Mouse (Mus musculus) midbrain, embryonic 14.5 days (tissue): ENCODE data around the gene Fyn. TPM values are rescaled to one million over a fixed set of nuclear protein-coding genes. Genes with fewer than 3 reads are reported as not detected.
A peak's percentile ranks its signal among the peaks of the same experiment; 100 is the strongest.

Source experiments
- ATAC-seq: fragments of 200-750 bp; cut with Nextera tagmentation; 2 replicates; pipeline ENCODE4 v1.8.0; 2017; ENCODE audit warnings: moderate number of reproducible peaks, moderate library complexity; ENCODE audit not compliant: low FRiP score, low TSS enrichment
- DNase-seq: peaks from one replicate; pipeline ENCODE4 v3.0.0-alpha.2; 2015
- H3K27ac ChIP-seq: fragments of 300-500 bp; sonication (generic); replicated peaks from 2 replicates; pipeline ENCODE4 v1.5.1; 2014; ENCODE audit warnings: mild to moderate bottlenecking, low read depth, low read length, moderate library complexity
- H3K27me3 ChIP-seq: fragments of 300-500 bp; sonication (generic); 2 replicates; pipeline ENCODE4 v1.6.1; 2014; ENCODE audit warnings: low read length, control low read depth, mixed read lengths; ENCODE audit not compliant: control insufficient read depth, insufficient read depth
- H3K36me3 ChIP-seq: fragments of 300-500 bp; sonication (generic); 2 replicates; pipeline ENCODE4 v1.6.1; 2014; ENCODE audit warnings: low read length, control low read depth; ENCODE audit not compliant: control insufficient read depth, insufficient read depth
- H3K4me1 ChIP-seq: fragments of 300-500 bp; sonication (generic); 2 replicates; pipeline ENCODE4 v1.6.1; 2014; ENCODE audit warnings: mild to moderate bottlenecking, antibody characterized with exemption, low read length, control low read depth; ENCODE audit not compliant: control insufficient read depth, insufficient read depth
- H3K4me2 ChIP-seq: fragments of 300-500 bp; sonication (generic); 2 replicates; pipeline ENCODE4 v1.6.1; 2014; ENCODE audit warnings: mild to moderate bottlenecking, low read length, moderate library complexity
- H3K4me3 ChIP-seq: fragments of 300-500 bp; sonication (generic); replicated peaks from 2 replicates; pipeline ENCODE4 v1.5.1; 2014; ENCODE audit warnings: low read depth, low read length
- H3K9ac ChIP-seq: fragments of 300-500 bp; sonication (generic); replicated peaks from 2 replicates; pipeline ENCODE4 v1.6.1; 2014; ENCODE audit warnings: mild to moderate bottlenecking, low read length, moderate library complexity
- H3K9me3 ChIP-seq: fragments of 300-500 bp; sonication (generic); 2 replicates; pipeline ENCODE4 v1.6.1; 2016; ENCODE audit warnings: low read length, control low read depth, mixed read lengths; ENCODE audit not compliant: control insufficient read depth
- WGBS: fragments of 180-500 bp; shearing (Covaris S2); extraction: QIAGEN DNeasy Blood & Tissue Kit; methylation state at CpG from one replicate; pipeline ENCODE4 v1.1.7; 2014; 5-methylcytosine and 5-hydroxymethylcytosine counted together
- polyA plus RNA-seq: library from polyadenylated mRNA; unstranded; fragments of >200 nt; fragmentation: Nextera tagmentation; extraction: Ambion mirVana; gene quantifications from 2 replicates; pipeline ENCODE4 v1.2.1, GENCODE M21; 2014

Gene Fyn
- polyA plus RNA-seq, 1 experiment from 2014 or later, result 90.8 TPM

DNA sequence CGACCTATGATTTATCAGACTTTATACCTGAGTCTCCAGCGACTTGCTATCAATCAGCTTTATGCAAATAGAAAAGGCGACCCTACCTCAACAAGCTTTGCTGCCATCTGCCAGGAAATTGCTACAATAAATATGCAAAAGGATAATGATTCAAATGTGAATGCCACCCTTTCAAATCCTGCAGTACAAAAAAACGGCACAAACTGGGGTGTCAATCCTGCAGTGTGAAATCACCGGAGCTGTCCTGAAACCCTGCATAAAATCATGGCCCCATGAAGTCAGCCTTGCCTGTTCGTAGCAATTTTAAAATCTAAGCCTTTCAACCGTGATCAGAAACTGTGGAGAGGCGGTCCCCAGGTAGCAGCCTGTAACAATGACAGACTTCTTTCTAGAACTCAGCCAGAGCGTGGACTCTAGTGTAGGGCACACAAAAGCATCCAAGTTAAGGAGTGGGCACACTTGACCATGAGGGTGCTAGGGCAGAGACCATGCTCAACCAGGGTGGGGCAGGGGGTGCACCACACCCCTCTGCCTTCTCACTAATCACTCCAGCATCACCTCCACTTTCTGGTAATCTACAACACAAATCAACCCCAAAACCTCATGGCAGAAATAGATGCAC lies 203.5 kb downstream of the Fyn start:
- 17% methylated on average over 9 of the region's 9 CpGs for WGBS
- DNase-seq (peak; percentile 59), ATAC-seq (peak; percentile 42; the same call in 1 of the 2 replicates)
- no peak overlapping the region; the same call in 1 of the 2 replicates for H3K9ac ChIP-seq
- H3K4me1 ChIP-seq, result peaks cover 33% of the 10 kb centered on the region
- peaks cover under 1% of the 10 kb centered on the region; the same call in 1 of the 2 replicates for H3K36me3 ChIP-seq
- no peak overlapping the region for H3K4me3 ChIP-seq
- peak overlapping the region; percentile 85 for H3K27ac ChIP-seq
- H3K9me3 ChIP-seq, result no peaks in the 10 kb centered on the region
- H3K4me2 ChIP-seq, result 0 out of 2 replicates have a peak overlapping the region, but pooled peaks have one; percentile 6
- no peaks in the 10 kb centered on the region for H3K27me3 ChIP-seq

DNA sequence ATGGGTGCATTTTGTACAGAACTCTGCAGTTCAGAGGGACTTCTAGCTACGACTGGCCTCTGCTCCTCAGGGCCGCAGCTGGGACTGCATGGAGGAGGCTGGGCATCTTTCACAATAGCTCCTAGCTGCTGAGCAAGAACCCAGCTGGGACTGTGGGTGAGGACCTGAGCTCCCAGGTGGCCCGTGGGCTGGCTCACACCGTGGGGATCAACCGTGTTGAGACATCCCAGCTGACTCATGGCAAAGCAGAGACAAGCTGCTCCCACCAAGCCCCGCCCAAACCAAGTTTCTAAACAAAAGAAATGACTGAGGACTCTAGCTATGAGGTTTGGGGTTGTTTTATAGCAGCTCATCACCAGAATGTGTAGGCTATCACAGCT lies 204.0 kb downstream of the Fyn start:
- peak overlapping the region; percentile 85 for H3K27ac ChIP-seq
- no peak overlapping the region; the same call in 1 of the 2 replicates for H3K9ac ChIP-seq
- peak; percentile 25; the same call in 1 of the 2 replicates for ATAC-seq
- DNase-seq, result no peak
- H3K9me3 ChIP-seq, result no peaks in the 10 kb centered on the region
- H3K27me3 ChIP-seq, result no peaks in the 10 kb centered on the region
- no peak overlapping the region for H3K4me3 ChIP-seq
- 30% methylated on average over 6 of the region's 6 CpGs for WGBS
- no peak overlapping the region for H3K4me2 ChIP-seq
- H3K36me3 ChIP-seq, result no peaks in the 10 kb centered on the region
- H3K4me1 ChIP-seq, result peaks cover 33% of the 10 kb centered on the region

DNA sequence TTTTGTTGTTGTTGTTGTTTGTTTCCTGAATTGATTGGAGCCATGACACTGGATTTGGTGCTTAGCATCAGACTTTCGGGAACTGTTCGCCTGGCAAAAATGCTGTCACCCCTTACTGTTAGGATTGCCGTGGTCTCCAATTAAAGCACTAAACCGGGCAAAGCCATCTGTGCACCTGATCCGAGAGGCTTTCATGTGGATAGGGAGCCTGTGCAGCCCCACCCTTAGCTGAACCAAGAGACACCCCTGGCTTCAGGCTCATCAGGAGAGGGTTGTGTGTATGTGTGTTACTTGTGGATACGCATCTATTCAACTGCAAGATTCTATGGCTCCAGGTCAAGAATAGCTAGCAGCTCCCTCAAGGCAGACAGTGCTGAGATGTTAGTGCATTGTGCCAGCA lies 207.8 kb downstream of the Fyn start:
- peaks cover 16% of the 10 kb centered on the region for H3K4me1 ChIP-seq
- H3K9me3 ChIP-seq, result no peaks in the 10 kb centered on the region
- H3K4me3 ChIP-seq, result no peak overlapping the region
- no peaks in the 10 kb centered on the region for H3K36me3 ChIP-seq
- ATAC-seq, result no peak
- H3K9ac ChIP-seq, result no peak overlapping the region
- H3K27ac ChIP-seq, result no peak overlapping the region
- H3K4me2 ChIP-seq, result no peak overlapping the region
- 80% methylated on average over 6 of the region's 6 CpGs for WGBS
- no peak for DNase-seq
- no peaks in the 10 kb centered on the region for H3K27me3 ChIP-seq

DNA sequence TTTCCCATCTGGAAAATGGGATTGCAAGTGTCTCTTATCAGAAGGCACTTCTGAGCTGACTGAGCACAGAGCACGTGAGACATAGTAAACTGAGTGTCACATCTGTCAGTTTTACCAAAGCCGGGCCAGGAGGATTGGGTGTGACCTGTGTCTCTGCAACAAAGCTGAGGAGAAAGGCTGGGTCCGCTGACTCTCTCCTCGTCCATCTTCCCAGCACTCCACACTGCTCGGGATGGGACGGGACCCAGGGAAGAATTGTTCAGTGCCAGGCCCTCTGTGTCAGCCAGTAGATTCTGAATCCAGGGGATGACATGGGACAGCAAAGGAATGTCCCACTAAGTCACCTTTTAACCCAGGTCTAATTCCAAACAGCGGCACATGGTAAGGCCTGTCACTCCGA lies 211.8 kb downstream of the Fyn start:
- WGBS, result 70% methylated on average over 8 of the region's 8 CpGs
- no peak for ATAC-seq
- H3K4me2 ChIP-seq, result no peak overlapping the region

DNA sequence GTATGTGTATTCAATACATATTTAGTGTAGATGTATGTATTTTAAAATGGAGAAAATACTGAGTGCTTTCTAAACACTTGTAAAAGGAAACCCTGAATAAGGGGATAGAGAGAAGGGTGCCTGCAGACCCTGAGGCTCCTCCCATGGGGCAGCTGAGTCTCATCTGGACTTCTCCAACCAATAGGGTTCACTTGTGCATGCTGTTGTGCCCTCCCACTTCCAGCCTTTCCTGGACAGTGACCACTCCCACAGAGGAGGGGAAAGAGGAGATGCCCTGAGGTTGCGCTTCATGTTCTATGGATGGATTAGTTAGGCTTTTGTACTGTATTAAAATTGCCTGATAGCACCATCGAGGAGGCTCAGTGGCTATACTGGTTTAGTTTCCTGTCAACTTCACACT lies 213.7 kb downstream of the Fyn start:
- Histone ChIP-seq H3K9me3 (no peaks in the 10 kb centered on the region), H3K27ac (no peak overlapping the region), H3K9ac (no peak overlapping the region), H3K36me3 (no peaks in the 10 kb centered on the region), H3K4me3 (no peak overlapping the region), H3K4me1 (peaks cover 7% of the 10 kb centered on the region), H3K27me3 (no peaks in the 10 kb centered on the region), H3K4me2 (no peak overlapping the region)
- ATAC-seq, result no peak
- 73% methylated on average over 2 of the region's 2 CpGs for WGBS
- no peak for DNase-seq

More for the DNA sequence above, 211.8 kb downstream of the Fyn start:
- H3K9me3 ChIP-seq, result no peaks in the 10 kb centered on the region
- no peak overlapping the region for H3K27ac ChIP-seq
- H3K27me3 ChIP-seq, result no peaks in the 10 kb centered on the region
- no peak overlapping the region for H3K4me3 ChIP-seq
- no peak overlapping the region for H3K9ac ChIP-seq
- H3K4me1 ChIP-seq, result no peaks in the 10 kb centered on the region
- no peaks in the 10 kb centered on the region for H3K36me3 ChIP-seq
- DNase-seq, result no peak

DNA sequence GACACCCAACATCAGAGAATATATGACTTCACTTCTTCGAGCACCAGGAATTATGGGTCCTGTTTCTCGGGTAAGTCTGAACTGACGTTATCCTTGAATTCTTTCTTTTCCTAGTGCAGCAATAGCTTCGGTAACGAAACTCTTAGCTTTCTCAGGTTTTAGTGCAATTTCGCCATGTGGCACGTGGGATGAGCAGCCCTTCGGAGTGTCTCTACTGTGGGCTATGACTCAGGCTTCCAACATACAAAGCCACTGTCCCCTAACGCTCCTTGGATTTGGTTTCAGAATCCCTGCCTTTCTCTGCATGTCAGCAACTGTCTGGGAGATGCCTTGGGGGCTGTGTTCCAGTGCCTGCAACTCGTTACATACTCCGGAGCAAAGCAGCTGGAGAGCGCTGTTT lies 215.1 kb downstream of the Fyn start:
- DNase-seq (no peak), ATAC-seq (no peak)
- Histone ChIP-seq H3K4me2 (no peak overlapping the region), H3K27ac (no peak overlapping the region), H3K4me1 (peaks cover 19% of the 10 kb centered on the region), H3K4me3 (no peak overlapping the region), H3K27me3 (no peaks in the 10 kb centered on the region), H3K36me3 (no peaks in the 10 kb centered on the region), H3K9ac (no peak overlapping the region), H3K9me3 (no peaks in the 10 kb centered on the region)
- WGBS, result 84% methylated on average over 12 of the region's 12 CpGs

DNA sequence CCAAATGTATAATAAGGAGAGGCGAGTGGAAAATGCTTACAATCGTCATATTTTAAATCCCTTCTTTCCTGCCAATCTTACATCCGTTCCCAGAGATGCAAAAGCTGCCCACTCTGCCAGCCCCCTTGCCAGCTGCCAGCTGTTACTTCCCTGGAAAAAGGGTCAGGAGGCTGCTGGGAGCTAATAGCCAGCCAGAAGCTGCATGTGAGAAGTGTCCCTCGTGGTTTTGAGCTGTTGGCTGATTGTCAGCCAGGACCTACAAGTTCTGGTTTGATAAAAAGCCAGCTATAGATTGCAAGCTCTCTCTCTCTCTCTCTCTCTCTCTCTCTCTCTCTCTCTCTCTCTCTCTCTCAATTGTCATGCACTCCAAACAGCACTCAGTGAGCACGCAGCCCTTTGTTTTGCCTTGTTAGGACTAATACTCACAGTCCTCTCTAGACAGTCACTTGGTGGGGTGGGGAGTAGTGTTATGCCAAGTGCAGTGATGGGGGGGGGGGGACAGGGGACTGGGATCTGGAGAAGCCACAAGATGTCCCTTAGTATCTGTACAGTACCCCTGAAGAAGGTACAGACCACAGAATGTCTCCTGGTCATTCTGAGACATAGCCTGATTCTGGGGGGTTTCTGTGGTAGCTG lies 218.8 kb downstream of the Fyn start:
- peaks cover 28% of the 10 kb centered on the region for H3K4me1 ChIP-seq
- H3K9ac ChIP-seq, result peak overlapping the region; percentile 37; the same call in 1 of the 2 replicates
- 39% methylated on average over 5 of the region's 5 CpGs for WGBS
- no peaks in the 10 kb centered on the region for H3K27me3 ChIP-seq
- no peak overlapping the region for H3K4me3 ChIP-seq
- DNase-seq (peak; percentile 79), ATAC-seq (peak; percentile 60)
- no peak overlapping the region for H3K4me2 ChIP-seq
- no peaks in the 10 kb centered on the region for H3K36me3 ChIP-seq
- H3K27ac ChIP-seq, result peak overlapping the region; percentile 86
- H3K9me3 ChIP-seq, result no peaks in the 10 kb centered on the region

DNA sequence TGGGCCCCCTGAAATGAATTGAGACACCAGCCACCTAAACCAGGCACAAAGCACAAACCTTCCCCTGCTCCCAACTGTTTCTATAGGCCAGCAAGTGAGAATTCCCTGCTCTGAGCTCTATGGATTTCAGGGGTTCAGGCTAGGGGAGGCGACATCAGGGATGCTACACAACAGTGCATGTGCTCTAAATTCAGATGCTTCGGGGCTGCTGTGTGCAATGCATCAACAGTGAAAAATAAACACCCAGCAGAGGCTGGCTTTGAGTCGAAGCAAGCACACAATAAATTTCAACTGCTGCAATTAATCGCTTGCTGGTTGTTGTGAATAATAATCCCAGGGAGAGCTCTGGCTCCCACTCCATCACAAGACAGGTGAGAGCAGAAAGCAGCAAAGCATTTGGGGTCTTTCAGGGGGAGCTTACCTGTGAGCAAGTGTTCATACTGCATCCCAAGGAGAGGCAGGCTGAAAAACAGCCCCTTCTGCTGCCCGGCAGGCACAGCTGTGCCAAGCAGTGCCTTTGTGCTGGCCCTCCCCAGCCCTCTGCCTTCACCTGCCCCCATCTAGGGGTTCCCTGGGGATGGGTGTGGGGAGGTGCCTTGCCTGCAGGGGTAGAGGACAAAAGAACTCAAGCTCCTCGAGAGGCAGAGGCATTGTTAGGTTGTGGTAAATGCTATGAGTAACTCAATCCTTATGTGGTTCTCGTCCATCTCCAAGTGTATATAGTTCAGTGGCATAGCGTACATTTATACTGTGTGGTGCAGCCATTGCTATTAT lies 219.5 kb downstream of the Fyn start:
- Histone ChIP-seq H3K36me3 (no peaks in the 10 kb centered on the region), H3K4me2 (no peak overlapping the region), H3K27ac (peak overlapping the region; percentile 86), H3K27me3 (no peaks in the 10 kb centered on the region), H3K9me3 (no peaks in the 10 kb centered on the region), H3K4me3 (no peak overlapping the region), H3K4me1 (peaks cover 28% of the 10 kb centered on the region), H3K9ac (peak overlapping the region; percentile 37; the same call in 1 of the 2 replicates)
- WGBS, result 49% methylated on average over 8 of the region's 8 CpGs
- DNase-seq (peak; percentile 47), ATAC-seq (peak; percentile 32; the same call in 1 of the 2 replicates)
